Comparison of ENCODE assay signal across 8 mouse cellular contexts in the genomic region with DNA sequence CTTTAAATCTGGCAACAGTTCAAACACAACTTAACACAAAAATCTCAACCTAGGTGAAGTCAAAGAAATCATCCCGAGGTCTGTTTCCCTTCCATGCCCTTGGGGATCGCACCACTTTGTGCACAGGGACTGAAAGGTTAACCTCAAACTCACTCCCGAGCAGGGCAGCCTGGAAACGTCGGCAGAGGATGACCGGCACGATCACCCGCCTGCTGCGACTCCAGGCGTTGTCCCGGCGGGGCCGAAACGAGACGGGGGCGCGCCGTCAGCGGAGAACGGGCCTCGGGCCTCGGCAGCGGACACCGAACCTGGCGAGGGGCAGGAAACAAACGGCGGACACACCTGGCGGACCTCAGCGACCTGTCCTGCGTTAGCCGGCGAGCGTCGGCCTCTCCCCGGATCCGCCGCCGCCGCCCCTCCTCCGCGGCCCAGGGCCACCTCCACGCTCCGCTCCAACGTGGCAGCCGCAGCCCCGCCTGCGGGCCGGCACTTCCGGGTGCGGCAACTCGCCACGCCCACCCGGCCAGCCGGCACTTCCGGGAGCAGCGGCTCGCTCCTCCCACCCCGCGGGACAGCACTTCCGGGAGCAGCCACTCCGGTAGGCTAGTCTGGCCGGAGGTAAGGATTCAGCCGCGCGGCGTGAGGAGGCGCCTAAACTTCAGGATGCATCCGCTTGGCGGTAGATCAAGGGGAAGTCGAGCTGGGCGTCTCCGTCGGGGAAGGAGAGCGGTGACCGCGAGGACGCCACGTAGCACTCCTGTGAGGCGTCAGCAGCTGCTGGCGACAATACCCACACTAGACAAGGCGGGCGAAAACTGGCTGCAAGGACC. TPM values are rescaled to one million over a fixed set of nuclear protein-coding genes. Genes with fewer than 3 reads are reported as not detected.
DNase-seq lines count a peak whose midpoint lies in the region; ATAC-seq lines count a peak whose summit lies in the region.

A gene (minus strand): TSS at position 474 of the 830 bp plus-strand sequence.

- peaks cover 26% of the 10 kb centered on the region for H3K36me3 ChIP-seq in hindbrain, embryonic 13.5 days

- H3K27ac ChIP-seq in hindbrain, embryonic 13.5 days = peak within 1 kb of the TSS; percentile 89

- H3K4me3 ChIP-seq in hindbrain, embryonic 13.5 days = peak within 1 kb of the TSS; percentile 89

- peak; percentile 97 for DNase-seq in NIH3T3 (ENCODE audit: low read depth)
- DNase-seq in cerebellum, postnatal 10 days = peak; percentile 99
- DNase-seq in frontal cortex, postnatal 14 days (ENCODE audit: low spot score in 2 of 2) = peak; percentile 93 to 94
- peak; percentile 87 to 91 for DNase-seq in layer of hippocampus, postnatal 25 days (ENCODE audit: extremely low spot score in 1 of 2, low spot score in 1 of 2)
- peak; percentile 98 for DNase-seq in lung, postnatal 25 days (ENCODE audit: low spot score)
- peak; percentile 97 for DNase-seq in retina, embryonic 14.5 days (ENCODE audit: low spot score)
- peak; percentile 99 for DNase-seq in thymus, postnatal 4 days

- H3K9ac ChIP-seq in hindbrain, embryonic 13.5 days = peak within 1 kb of the TSS; percentile 88

- H3K9me3 ChIP-seq in hindbrain, embryonic 13.5 days = no peaks in the 10 kb centered on the region

- peak; percentile 97 for ATAC-seq in hindbrain, embryonic 13.5 days (ENCODE audit: low FRiP score)

- peaks cover 25% of the 10 kb centered on the region for H3K4me1 ChIP-seq in hindbrain, embryonic 13.5 days (replicated peaks)

- H3K4me2 ChIP-seq in hindbrain, embryonic 13.5 days = peak within 1 kb of the TSS; percentile 73

- no peaks in the 10 kb centered on the region for H3K27me3 ChIP-seq in hindbrain, embryonic 13.5 days

- under 1% methylated on average over 56 of the region's 82 CpGs for WGBS in hindbrain, embryonic 13.5 days

RNA-seq across cellular contexts. Expression of the gene that starts here (rescaled TPM):
- 95.9 and 98.2 TPM in 2 replicates for polyA plus RNA-seq in hindbrain, embryonic 13.5 days (2015; fragmentation: Nextera tagmentation; extraction: Ambion mirVana)
- 100 to 1,000 TPM; 104 to 116 TPM for total RNA-seq in layer of hippocampus, postnatal 25 days (2021)

Comparison
In these comparisons a context has a peak if more than half of its experiments do, and no peak if none do; other contexts are left out.
1. Peak in every context shown above with its lines: DNase-seq, ATAC-seq, H3K4me3 ChIP-seq and H3K27ac ChIP-seq.